Mouse (Mus musculus) heart, adult 18-20 months (tissue): ENCODE measurements around the gene Tedc1. TPM values are rescaled to one million over a fixed set of nuclear protein-coding genes. Genes with fewer than 3 reads are reported as not detected.

Experiments used
- DNase-seq, 2 experiments: peaks; one replicate each; pipeline ENCODE4 v3.0.0; 2021 to 2022; ENCODE audit warnings: mixed read lengths in 1 of 2
- total RNA-seq, 2 experiments: library from RNA; stranded (reverse); gene quantifications; 2 replicates each; pipeline ENCODE4 v1.2.3; 2021

Tedc1 gene
- total RNA-seq, 2 experiments from 2014 or later = 0.31 to 0.89 TPM

- DNase-seq = peak in 1 of 2 experiments; percentile 36
Observed at GRCm38 (mm10) chr12:113201301-113201700, 45.1 kb downstream of the Tedc1 start.

- DNase-seq = no peak
Observed at GRCm38 (mm10) chr12:113202008-113202407, 45.8 kb downstream of the Tedc1 start.

GRCm38 (mm10) chr12:113203522-113203921, 47.3 kb downstream of the Tedc1 start:
- no peak for DNase-seq

GRCm38 (mm10) chr12:113205251-113205942, 49.2 kb downstream of the Tedc1 start:
- DNase-seq = no peak

- no peak for DNase-seq
Observed at GRCm38 (mm10) chr12:113207737-113208136, 51.5 kb downstream of the Tedc1 start.

GRCm38 (mm10) chr12:113210586-113211378, 54.6 kb downstream of the Tedc1 start:
- no peak for DNase-seq

GRCm38 (mm10) chr12:113211772-113212171, 55.6 kb downstream of the Tedc1 start:
- no peak for DNase-seq

GRCm38 (mm10) chr12:113212326-113212924, 56.2 kb downstream of the Tedc1 start:
- no peak for DNase-seq

GRCm38 (mm10) chr12:113213226-113213625, 57.0 kb downstream of the Tedc1 start:
- no peak for DNase-seq

- DNase-seq = no peak
Observed at GRCm38 (mm10) chr12:113214072-113214808, 58.0 kb downstream of the Tedc1 start.

- DNase-seq = no peak
Observed at GRCm38 (mm10) chr12:113214972-113215666, 58.9 kb downstream of the Tedc1 start.

Other genes starting within 250 kb of the Tedc1 start
- gene Jag2, start 226.6 kb upstream of the Tedc1 start, total RNA-seq = 10 to 100 TPM; 31.5 to 38.6 TPM
- 1 to 10 TPM; 8.2 to 9.2 TPM for gene Nudt14, start 214.3 kb upstream of the Tedc1 start, total RNA-seq
- 10 to 100 TPM; 24.3 to 27.6 TPM for gene Btbd6, start 179.9 kb upstream of the Tedc1 start, total RNA-seq
- gene Brf1, start 155.7 kb upstream of the Tedc1 start, total RNA-seq = 10 to 100 TPM; 21.4 to 26.4 TPM
- gene Pacs2, start 141.9 kb upstream of the Tedc1 start, total RNA-seq = 10 to 100 TPM; 33.1 to 37.1 TPM
- not detected for gene Tex22, start 81.9 kb upstream of the Tedc1 start, total RNA-seq
- 10 to 100 TPM; 43.9 to 46.2 TPM for gene Mta1, start 58.1 kb upstream of the Tedc1 start, total RNA-seq
- gene Crip2, start 16.2 kb upstream of the Tedc1 start, total RNA-seq = 1,000 to 10,000 TPM; 1,463 to 1,557 TPM
- gene Crip1, start 10.1 kb upstream of the Tedc1 start, total RNA-seq = 100 to 1,000 TPM; 191 to 201 TPM
- not detected for gene Tmem121, start 29.5 kb downstream of the Tedc1 start, total RNA-seq